Mouse (Mus musculus) layer of hippocampus, postnatal 36 days (tissue): ENCODE results near the gene Kif26b. TPM values are rescaled to one million over a fixed set of nuclear protein-coding genes. Genes with fewer than 3 reads are reported as not detected.
A peak's percentile ranks its signal among the peaks of the same experiment; 100 is the strongest.

Experiments
- DNase-seq, 2 experiments: peaks; one replicate each; pipeline ENCODE4 v3.0.0; 2022
- total RNA-seq, 2 experiments: library from RNA; stranded (reverse); gene quantifications; 2 replicates each; pipeline ENCODE4 v1.2.3; 2021

Gene Kif26b
- total RNA-seq, 2 experiments from 2014 or later = 22.6 to 27.1 TPM

- no peak for DNase-seq
Observed at GRCm38 (mm10) chr1:178597113-178597512, 68.2 kb downstream of the Kif26b start.

DNA sequence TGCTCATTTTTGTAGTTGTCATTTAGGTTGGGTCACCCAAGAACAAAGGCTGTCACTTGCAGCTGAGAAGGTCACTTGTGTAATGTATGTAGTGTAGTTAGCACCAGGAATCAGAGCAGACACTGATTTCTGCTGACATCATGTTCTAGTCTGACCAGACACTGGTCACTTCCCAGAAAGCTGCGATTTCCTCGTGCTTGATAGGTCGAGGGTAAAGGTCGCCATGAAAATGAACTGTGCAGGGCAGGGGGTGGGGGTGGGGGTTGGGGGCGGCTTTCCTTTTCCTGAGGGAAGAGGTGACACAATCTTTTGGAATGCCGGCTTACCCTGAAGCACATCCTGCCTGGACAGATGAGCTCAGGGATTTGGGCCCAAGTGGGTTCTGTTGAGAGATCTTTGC, 68.8 kb downstream of the Kif26b start:
- no peak for DNase-seq

- no peak for DNase-seq
Observed at GRCm38 (mm10) chr1:178600851-178601569, 72.1 kb downstream of the Kif26b start.

GRCm38 (mm10) chr1:178609151-178609775, 80.3 kb downstream of the Kif26b start:
- no peak for DNase-seq

DNA sequence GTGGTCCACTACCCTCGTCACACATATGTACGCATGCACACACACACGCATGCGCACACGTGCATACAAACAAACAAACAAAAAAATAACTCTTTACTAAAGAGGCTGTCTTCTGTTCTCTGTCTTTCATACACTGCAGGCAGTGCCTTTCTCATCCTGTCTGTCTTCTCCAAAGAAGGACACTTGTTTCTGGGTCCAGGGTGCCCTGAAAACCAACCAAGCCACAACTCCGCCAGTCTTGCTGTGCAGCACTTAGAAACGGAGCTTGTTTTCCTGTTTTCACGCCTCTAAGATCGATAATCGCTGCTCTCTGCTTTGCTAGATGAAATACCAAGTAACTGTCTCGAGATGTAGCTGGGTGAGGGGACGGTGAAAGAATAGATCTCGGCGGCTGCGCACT, 82.6 kb downstream of the Kif26b start:
- DNase-seq = no peak

GRCm38 (mm10) chr1:178621301-178621700, 92.4 kb downstream of the Kif26b start:
- no peak for DNase-seq

DNA sequence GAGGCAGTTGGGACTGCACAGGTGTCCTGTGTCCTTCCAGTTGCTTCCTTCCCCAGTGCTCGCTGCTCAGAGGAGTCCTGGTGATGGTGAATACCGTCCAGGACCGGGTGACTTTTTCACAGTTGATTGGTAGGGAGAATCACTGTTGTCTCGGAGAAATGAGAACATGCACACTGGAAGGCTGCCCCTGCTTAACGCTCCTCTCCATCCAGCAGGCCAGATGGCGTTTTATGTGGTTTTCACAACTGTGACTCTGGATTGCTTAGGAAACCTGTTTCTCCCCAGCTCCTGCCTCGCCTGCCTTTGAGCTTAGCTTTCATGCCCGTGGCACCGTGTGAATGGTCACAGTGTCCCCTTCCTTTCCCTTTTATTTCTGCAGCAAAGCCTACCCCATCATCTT, 95.0 kb downstream of the Kif26b start:
- DNase-seq = peak; percentile 26 to 50

GRCm38 (mm10) chr1:178626961-178627381, 98.0 kb downstream of the Kif26b start:
- DNase-seq = no peak

DNA sequence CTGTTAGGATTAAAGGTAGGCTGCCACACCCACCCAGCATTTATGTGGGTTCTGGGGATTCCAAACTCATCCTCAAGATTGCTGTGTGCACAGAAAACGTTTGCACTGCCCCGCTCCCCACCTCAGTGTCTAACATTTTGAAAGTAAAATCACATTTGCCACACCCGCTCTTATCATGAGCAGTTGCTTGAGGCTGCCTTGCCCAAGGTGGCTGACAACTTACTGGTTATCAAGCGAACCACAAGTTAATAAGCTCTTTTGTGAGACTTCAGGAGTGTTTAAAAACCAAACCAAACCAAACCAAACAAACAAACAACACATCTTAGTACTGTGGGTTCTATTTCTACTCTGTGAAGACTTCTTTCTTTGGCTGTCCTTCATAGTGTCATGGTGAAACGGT, 101.1 kb downstream of the Kif26b start:
- no peak for DNase-seq

- DNase-seq = no peak
Observed at GRCm38 (mm10) chr1:178631863-178632262, 102.9 kb downstream of the Kif26b start.

DNA sequence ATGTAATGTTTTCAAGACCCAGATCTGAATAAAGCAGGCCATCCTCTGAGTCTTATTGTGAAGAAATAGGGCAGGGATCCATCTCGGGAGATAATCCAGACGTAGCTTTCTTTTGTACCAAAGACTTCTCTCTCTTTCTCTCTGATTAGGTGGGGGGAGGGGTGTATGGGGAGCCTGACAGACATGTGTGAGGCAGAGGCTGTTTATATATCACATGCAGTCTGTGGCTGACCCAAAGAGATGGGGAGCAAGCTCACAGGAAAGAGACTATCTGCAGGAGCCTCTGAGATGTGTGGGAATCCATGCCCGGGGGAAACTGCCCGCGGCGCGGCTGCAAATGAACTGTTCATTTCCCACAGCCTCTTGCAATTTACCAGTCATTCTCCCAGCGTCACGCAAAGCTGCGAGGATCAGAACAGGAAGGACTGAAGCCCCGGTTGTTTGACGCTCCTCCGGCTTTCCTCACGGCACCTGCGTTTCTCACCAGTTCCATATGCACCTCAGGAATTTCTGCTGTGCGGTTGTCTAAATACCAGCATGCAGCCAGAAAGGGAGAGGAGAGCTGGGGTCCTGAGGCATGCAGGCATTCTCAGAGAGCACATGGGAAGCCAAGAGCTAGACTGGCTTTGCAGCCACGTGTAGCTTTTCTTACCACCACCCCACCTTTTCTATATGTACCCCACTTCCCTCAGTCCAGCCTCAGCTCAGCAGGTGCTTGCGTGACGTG, 105.6 kb downstream of the Kif26b start:
- no peak for DNase-seq

DNA sequence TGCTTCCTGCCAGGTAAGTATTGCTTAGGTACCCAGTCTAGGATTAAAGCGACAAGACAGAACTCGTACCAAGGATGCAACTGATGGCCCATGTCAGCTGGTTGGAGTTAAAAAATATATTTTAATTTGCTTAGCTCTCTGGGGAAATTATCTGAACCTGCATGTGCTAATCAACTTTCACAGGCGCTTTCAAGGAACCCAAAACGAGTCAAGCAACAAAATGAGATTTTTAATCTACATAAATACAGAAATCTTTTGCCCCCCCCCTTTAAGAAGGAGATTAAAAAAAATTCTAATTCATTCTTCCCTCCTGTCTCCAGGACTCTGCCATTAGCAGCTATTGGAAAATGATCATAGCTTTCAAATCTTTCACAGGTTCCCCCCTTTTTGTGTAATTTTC, 106.5 kb downstream of the Kif26b start:
- no peak for DNase-seq

DNA sequence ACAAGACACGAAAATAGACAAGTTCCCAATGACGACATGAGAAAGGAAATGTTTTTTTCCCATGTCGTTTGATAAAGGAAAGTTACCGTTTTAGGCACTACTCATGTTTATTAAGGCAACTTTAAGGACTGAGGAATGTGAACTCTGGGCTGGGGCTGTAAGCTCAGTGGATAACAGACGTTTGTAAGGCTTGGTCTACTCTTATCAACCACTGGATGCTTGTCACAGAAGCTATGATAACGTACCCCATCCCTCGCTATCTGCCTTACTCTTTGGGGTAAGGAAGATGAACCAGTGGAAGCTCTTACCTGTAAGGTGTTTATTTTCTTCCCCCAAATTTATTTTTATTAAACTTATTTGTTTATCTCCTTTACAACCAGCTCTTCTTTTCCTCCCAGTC, 108.4 kb downstream of the Kif26b start:
- DNase-seq = no peak

- DNase-seq = no peak
Observed at GRCm38 (mm10) chr1:178639951-178640350, 111.0 kb downstream of the Kif26b start.

GRCm38 (mm10) chr1:178640719-178641455, 112.0 kb downstream of the Kif26b start:
- DNase-seq = peak; percentile 42 to 50

- no peak for DNase-seq
Observed at GRCm38 (mm10) chr1:178641788-178642187, 112.9 kb downstream of the Kif26b start.

- DNase-seq = no peak
Observed at GRCm38 (mm10) chr1:178644954-178645353, 116.0 kb downstream of the Kif26b start.

GRCm38 (mm10) chr1:178646589-178646988, 117.7 kb downstream of the Kif26b start:
- DNase-seq = no peak

DNA sequence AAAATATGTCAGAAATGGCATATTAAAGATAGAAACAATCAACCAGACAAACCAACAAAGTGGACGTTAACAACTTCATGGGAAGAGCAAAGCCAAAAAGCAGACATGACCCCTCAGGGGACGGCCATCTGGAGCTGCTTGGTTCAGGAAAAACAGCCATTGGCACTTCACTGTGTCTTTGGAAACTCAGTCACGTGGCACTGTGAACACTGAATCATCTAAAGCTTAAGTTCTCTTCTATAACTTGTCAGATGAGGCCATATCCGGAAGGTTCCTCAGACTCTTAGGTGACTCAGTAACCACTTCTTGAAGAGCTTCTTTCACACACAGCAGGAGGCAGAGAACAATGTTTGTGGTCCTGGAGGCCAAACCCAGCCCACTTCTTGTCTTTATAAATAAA, 126.6 kb downstream of the Kif26b start:
- DNase-seq = no peak

- no peak for DNase-seq
Observed at GRCm38 (mm10) chr1:178661035-178661434, 132.1 kb downstream of the Kif26b start.

GRCm38 (mm10) chr1:178661556-178661955, 132.6 kb downstream of the Kif26b start:
- DNase-seq = no peak

DNA sequence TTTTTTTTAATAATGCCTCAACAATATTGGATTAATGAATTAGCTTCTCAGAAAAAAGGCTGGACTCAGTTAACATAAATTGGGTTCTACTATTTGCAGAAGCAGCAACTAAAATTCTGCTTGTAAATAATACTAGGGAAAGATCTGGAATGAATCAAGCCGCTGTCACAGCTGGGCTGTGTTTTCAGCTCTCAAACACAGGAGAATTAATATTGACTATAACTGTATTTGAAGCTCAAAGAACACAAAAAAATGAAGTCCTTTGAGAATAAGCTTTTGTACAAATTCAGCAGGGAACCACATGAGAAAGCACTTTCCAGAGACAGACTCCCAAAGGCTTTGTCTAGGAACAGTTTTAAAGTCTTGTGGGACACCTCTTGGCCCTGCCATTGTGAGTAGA, 134.6 kb downstream of the Kif26b start:
- no peak for DNase-seq
